In genomic region chr11:95990886-95991708, GRCm38 (mm10) we compare ENCODE assay signal across 9 mouse cellular contexts. TPM values are rescaled to one million over a fixed set of nuclear protein-coding genes. Genes with fewer than 3 reads are reported as not detected.
DNase-seq lines count a peak whose midpoint lies in the region; ATAC-seq and TF ChIP-seq lines count a peak whose summit lies in the region.
"Had no signal": no experiment of that assay in that cellular context is flagged by ENCODE, and none has a peak within 500 bp of the region (broad histone marks: within the 10 kb centered on the region; RNA-seq: fewer than 3 reads in every experiment).

No protein-coding gene starts in this region.

- peak; percentile 86 for ATAC-seq in forebrain, embryonic 12.5 days (ENCODE audit: low FRiP score)
- ATAC-seq in neural tube, embryonic 11.5 days (ENCODE audit: insufficient read depth, low FRiP score, low TSS enrichment), result peak; percentile 88
- ATAC-seq in activated CD4-positive, CD25-positive, alpha-beta regulatory T cell, adult 4 months, result no peak
- ATAC-seq in inflammation-experienced regulatory T-cells, adult 6 months, result no peak

- TF ChIP-seq POLR2A in heart, adult 2 months (IDR thresholded peaks at IDR 0.05; ENCODE audit: insufficient read depth, low read depth, low read length), result no peak

- no peak for DNase-seq in heart, adult 2 months
- no peak for DNase-seq in heart, adult 8-10 months (ENCODE audit: low spot score)
- peak; percentile 63 for DNase-seq in ES-E14 (ENCODE audit: low read depth, low spot score)
- peak; percentile 66 for DNase-seq in kidney, postnatal 14 days
- peak; percentile 88 for DNase-seq in neural tube, embryonic 11.5 days (ENCODE audit: low spot score)

- no peak for TF ChIP-seq EP300 in heart, adult 2 months (IDR thresholded peaks at IDR 0.05; ENCODE audit: insufficient read depth, low read depth, low read length)

- peak overlapping the region; percentile 74 for H3K4me2 ChIP-seq in forebrain, embryonic 12.5 days
- H3K4me2 ChIP-seq in neural tube, embryonic 11.5 days (ENCODE audit: low read depth), result peak overlapping the region; percentile 91

- no peaks in the 10 kb centered on the region for H3K79me2 ChIP-seq in heart, adult 2 months (replicated peaks; ENCODE audit: control insufficient read depth, insufficient read depth, low read length)

- no peaks in the 10 kb centered on the region for H3K4me1 ChIP-seq in heart, adult 2 months (ENCODE audit: control insufficient read depth, insufficient read depth, low read length)
- peaks cover 16 to 29% of the 10 kb centered on the region in 2 experiments for H3K4me1 ChIP-seq in ES-E14 (ENCODE audit: control insufficient read depth in 2 of 2, insufficient read depth in 2 of 2, low read length in 2 of 2, poor library complexity in 1 of 2)
- peaks cover 59% of the 10 kb centered on the region for H3K4me1 ChIP-seq in forebrain, embryonic 12.5 days
- H3K4me1 ChIP-seq in neural tube, embryonic 11.5 days (ENCODE audit: control insufficient read depth, insufficient read depth, low read length), result peaks cover 36% of the 10 kb centered on the region

- 28% methylated on average over 45 of the region's 49 CpGs for WGBS in heart, adult 2 months
- 2% methylated on average over 37 of the region's 49 CpGs for WGBS in forebrain, embryonic 12.5 days
- WGBS in neural tube, embryonic 11.5 days, result under 1% methylated on average over 27 of the region's 49 CpGs

- in situ Hi-C loops in ES-E14 (cut with MboI; ENCODE audit: low sequenced_read_pairs in 2 of 2, unreplicated experiment in 2 of 2), result no loop called here

- peak overlapping the region; percentile 36 for H3K4me3 ChIP-seq in heart, adult 2 months
- H3K4me3 ChIP-seq in ES-E14 (ENCODE audit: insufficient read depth in 1 of 2, low read depth in 1 of 2, low read length in 2 of 2, poor library complexity in 1 of 2, severe bottlenecking in 1 of 2), result peak overlapping the region; percentile 74 to 82
- peak overlapping the region; percentile 45 for H3K4me3 ChIP-seq in forebrain, embryonic 12.5 days (replicated peaks)
- H3K4me3 ChIP-seq in neural tube, embryonic 11.5 days (ENCODE audit: low read depth, low read length), result peak overlapping the region; percentile 45

- intact Hi-C loops in heart, adult 2 months (cut with DNase I), result no loop called here

- no peak overlapping the region for H3K27ac ChIP-seq in heart, adult 2 months
- peak overlapping the region; percentile 93 for H3K27ac ChIP-seq in ES-E14 (ENCODE audit: insufficient read depth, low read depth, low read length, poor library complexity, severe bottlenecking)
- peak overlapping the region; percentile 97 for H3K27ac ChIP-seq in forebrain, embryonic 12.5 days
- peak overlapping the region; percentile 100 for H3K27ac ChIP-seq in neural tube, embryonic 11.5 days (ENCODE audit: low read depth, low read length)

- no peaks in the 10 kb centered on the region for H3K9me3 ChIP-seq in ES-E14 (ENCODE audit: control insufficient read depth, insufficient read depth, low read depth, low read length)
- H3K9me3 ChIP-seq in forebrain, embryonic 12.5 days, result 0 out of 2 replicates have a peak, but pooled peaks cover 8% of the 10 kb centered on the region
- no peaks in the 10 kb centered on the region for H3K9me3 ChIP-seq in neural tube, embryonic 11.5 days (ENCODE audit: control insufficient read depth, low read length)

- H3K36me3 ChIP-seq in heart, adult 2 months (ENCODE audit: control insufficient read depth, insufficient read depth, low read length), result no peaks in the 10 kb centered on the region
- H3K36me3 ChIP-seq in ES-E14 (ENCODE audit: control insufficient read depth, insufficient read depth, low read length, poor library complexity, severe bottlenecking), result peaks cover 32% of the 10 kb centered on the region
- peaks cover 30% of the 10 kb centered on the region for H3K36me3 ChIP-seq in forebrain, embryonic 12.5 days (replicated peaks)
- H3K36me3 ChIP-seq in neural tube, embryonic 11.5 days (ENCODE audit: control insufficient read depth, insufficient read depth, low read length), result peaks cover 7% of the 10 kb centered on the region; the same call in 1 of the 2 replicates

- peaks cover 2% of the 10 kb centered on the region; the same call in 1 of the 2 replicates for H3K27me3 ChIP-seq in heart, adult 2 months (ENCODE audit: control insufficient read depth, insufficient read depth, low read length)
- no peaks in the 10 kb centered on the region for H3K27me3 ChIP-seq in forebrain, embryonic 12.5 days
- no peaks in the 10 kb centered on the region for H3K27me3 ChIP-seq in neural tube, embryonic 11.5 days (ENCODE audit: control insufficient read depth, insufficient read depth, low read length)

- TF ChIP-seq CTCF in heart, adult 2 months (IDR thresholded peaks at IDR 0.05), result no peak

- H3K9ac ChIP-seq in heart, adult 2 months (ENCODE audit: low read depth, low read length), result 0 out of 2 replicates have a peak overlapping the region, but pooled peaks have one; percentile 35
- H3K9ac ChIP-seq in ES-E14 (ENCODE audit: insufficient read depth, low read depth, low read length, poor library complexity, severe bottlenecking), result peak overlapping the region; percentile 81
- H3K9ac ChIP-seq in forebrain, embryonic 12.5 days, result peak overlapping the region; percentile 79
- peak overlapping the region; percentile 91 for H3K9ac ChIP-seq in neural tube, embryonic 11.5 days (ENCODE audit: low read length)

TF ChIP-seq in ES-E14, 5 proteins besides CTCF, POLR2A, EP300 and RAD21:
- TF ChIP-seq CHD2 (IDR thresholded peaks at IDR 0.05; ENCODE audit: low read depth, low read length) (no peak), HCFC1 (IDR thresholded peaks at IDR 0.05; ENCODE audit: borderline replicate concordance, insufficient read depth, low read length) (no peak), ZC3H11A (IDR thresholded peaks at IDR 0.05; ENCODE audit: borderline replicate concordance, low read depth, low read length) (no peak), MAFK (IDR thresholded peaks at IDR 0.05; ENCODE audit: insufficient read depth, low read depth, low read length) (no peak), ZNF384 (IDR thresholded peaks at IDR 0.05; ENCODE audit: low read depth, low read length) (no peak)

RNA-seq across cellular contexts. Expression of gene Igf2bp1, which starts 14.6 kb away (rescaled TPM):
- total RNA-seq in heart, adult 2 months (2021), result under 1 TPM; 0.05 to 0.23 TPM
- 0.31 TPM in 1 of 2 replicates, not detected in the other for polyA plus RNA-seq in heart, adult 2 months (2012; rRNA removed)
- total RNA-seq in heart, adult 8-10 months (2022), result under 1 TPM in 2 of 4 experiments, not detected in 2; 0.03 TPM
- 273 and 354 TPM in 2 replicates for total RNA-seq in ES-E14 (2012; rRNA removed)
- 97.9 and 103 TPM in 2 replicates for polyA plus RNA-seq in forebrain, embryonic 12.5 days (2016; fragmentation: Nextera tagmentation; extraction: Ambion mirVana)
- polyA plus RNA-seq in neural tube, embryonic 11.5 days (2014; fragmentation: Nextera tagmentation; extraction: Ambion mirVana), result 80.8 and 84.4 TPM in 2 replicates
- under 1 TPM in 1 of 2 experiments, not detected in 1; 0.24 TPM for polyA plus RNA-seq in activated CD4-positive, CD25-positive, alpha-beta regulatory T cell, adult 4 months (2017; shearing (Covaris generic))
- polyA plus RNA-seq in inflammation-experienced regulatory T-cells, adult 6 months (2017; shearing (Covaris generic)), result not detected

RNA-seq across cellular contexts. Expression of gene Gip, which starts 33.2 kb away (rescaled TPM):
- not detected for total RNA-seq in heart, adult 2 months (2021)
- not detected in 2 replicates for polyA plus RNA-seq in heart, adult 2 months (2012; rRNA removed)
- not detected for total RNA-seq in heart, adult 8-10 months (2022)
- 0.89 and 1.5 TPM in 2 replicates for total RNA-seq in ES-E14 (2012; rRNA removed)
- polyA plus RNA-seq in forebrain, embryonic 12.5 days (2016; fragmentation: Nextera tagmentation; extraction: Ambion mirVana), result not detected in 2 replicates
- not detected in 2 replicates for polyA plus RNA-seq in neural tube, embryonic 11.5 days (2014; fragmentation: Nextera tagmentation; extraction: Ambion mirVana)
- not detected for polyA plus RNA-seq in activated CD4-positive, CD25-positive, alpha-beta regulatory T cell, adult 4 months (2017; shearing (Covaris generic))
- polyA plus RNA-seq in inflammation-experienced regulatory T-cells, adult 6 months (2017; shearing (Covaris generic)), result not detected
- total RNA-seq: heart, postnatal 36 days had no signal

RNA-seq across cellular contexts. Expression of gene Snf8, which starts 43.6 kb away (rescaled TPM):
- 10 to 100 TPM; 44.9 to 49.1 TPM for total RNA-seq in heart, adult 2 months (2021)
- polyA plus RNA-seq in heart, adult 2 months (2012; rRNA removed), result 18.8 and 23.0 TPM in 2 replicates
- total RNA-seq in heart, adult 8-10 months (2022), result 10 to 100 TPM; 41.5 to 49.4 (median 46.7) TPM
- 51.5 and 79.4 TPM in 2 replicates for total RNA-seq in ES-E14 (2012; rRNA removed)
- 107 and 109 TPM in 2 replicates for polyA plus RNA-seq in forebrain, embryonic 12.5 days (2016; fragmentation: Nextera tagmentation; extraction: Ambion mirVana)
- polyA plus RNA-seq in neural tube, embryonic 11.5 days (2014; fragmentation: Nextera tagmentation; extraction: Ambion mirVana), result 41.7 and 46.6 TPM in 2 replicates
- 10 to 100 TPM; 39.3 to 54.1 TPM for polyA plus RNA-seq in activated CD4-positive, CD25-positive, alpha-beta regulatory T cell, adult 4 months (2017; shearing (Covaris generic))
- 10 to 100 TPM; 37.7 to 51.2 (median 42.6) TPM for polyA plus RNA-seq in inflammation-experienced regulatory T-cells, adult 6 months (2017; shearing (Covaris generic))

Comparison
In these comparisons a context has a peak if more than half of its experiments do, and no peak if none do; other contexts are left out.
1. DNase-seq: peak in ES-E14 (single experiment), kidney, postnatal 14 days (single experiment) and neural tube, embryonic 11.5 days (single experiment); none in heart, adult 2 months (0 of 2) and heart, adult 8-10 months (single experiment).
2. H3K9ac ChIP-seq: peak in every context shown above with its lines; median percentile 91 in neural tube, embryonic 11.5 days; 81 in ES-E14; 79 in forebrain, embryonic 12.5 days; 35 in heart, adult 2 months.
3. ATAC-seq: peak in forebrain, embryonic 12.5 days (single experiment) and neural tube, embryonic 11.5 days (single experiment); none in activated CD4-positive, CD25-positive, alpha-beta regulatory T cell, adult 4 months (single experiment) and inflammation-experienced regulatory T-cells, adult 6 months (single experiment).
4. RNA of gene Igf2bp1, which starts 14.6 kb away (polyA plus RNA-seq): 97.9 to 103 TPM in forebrain, embryonic 12.5 days and 80.8 to 84.4 TPM in neural tube, embryonic 11.5 days; 0.31 TPM in heart, adult 2 months, 0.24 TPM in activated CD4-positive, CD25-positive, alpha-beta regulatory T cell, adult 4 months and not detected in inflammation-experienced regulatory T-cells, adult 6 months; every median in the first group is over 10 times any median in the second.
5. Peak in every context shown above with its lines, with median percentiles within 50 percentile points of each other: H3K4me3 ChIP-seq.